Mouse (Mus musculus) hindbrain, embryonic 16.5 days (tissue): Measurements from ENCODE around the gene Tmem107. TPM values are rescaled to one million over a fixed set of nuclear protein-coding genes. Genes with fewer than 3 reads are reported as not detected.
A peak's percentile ranks its signal among the peaks of the same experiment; 100 is the strongest.
"Not testable (repeated sequence)": the region's sequence is repeated elsewhere in the genome, so short reads cannot be mapped to it uniquely, and the experiment has no call there.

Source experiments
- ATAC-seq: fragments of 200-750 bp; cut with Nextera tagmentation; 2 replicates; pipeline ENCODE4 v1.8.0; 2017; ENCODE audit warnings: moderate TSS enrichment, moderate library complexity
- H3K27ac ChIP-seq: fragments of 300-500 bp; sonication (generic); 2 replicates; pipeline ENCODE4 v1.5.1; 2014; ENCODE audit warnings: low read depth, mild to moderate bottlenecking, control low read depth, low read length, moderate library complexity
- H3K27me3 ChIP-seq: fragments of 300-500 bp; sonication (generic); replicated peaks from 2 replicates; pipeline ENCODE4 v1.6.1; 2014; ENCODE audit warnings: low read length; ENCODE audit not compliant: control insufficient read depth, insufficient read depth
- H3K36me3 ChIP-seq: fragments of 300-500 bp; sonication (generic); 2 replicates; pipeline ENCODE4 v1.6.1; 2014; ENCODE audit warnings: mild to moderate bottlenecking, low read length, moderate library complexity, mixed read lengths; ENCODE audit not compliant: control insufficient read depth, insufficient read depth
- H3K4me1 ChIP-seq: fragments of 300-500 bp; sonication (generic); 2 replicates; pipeline ENCODE4 v1.6.1; 2014; ENCODE audit warnings: low read depth, low read length; ENCODE audit not compliant: control insufficient read depth, insufficient read depth
- H3K4me2 ChIP-seq: fragments of 300-500 bp; sonication (generic); 2 replicates; pipeline ENCODE4 v1.6.1; 2014; ENCODE audit warnings: mild to moderate bottlenecking, low read length, control low read depth, moderate library complexity
- H3K4me3 ChIP-seq: fragments of 300-500 bp; sonication (generic); 2 replicates; pipeline ENCODE4 v1.5.1; 2014; ENCODE audit warnings: mild to moderate bottlenecking, low read length, control low read depth, moderate library complexity
- H3K9ac ChIP-seq: fragments of 300-500 bp; sonication (generic); 2 replicates; pipeline ENCODE4 v1.6.1; 2014; ENCODE audit warnings: low read depth, mild to moderate bottlenecking, control low read depth, low read length, moderate library complexity
- H3K9me3 ChIP-seq: fragments of 300-500 bp; sonication (generic); 2 replicates; pipeline ENCODE4 v1.6.1; 2014; ENCODE audit warnings: mild to moderate bottlenecking, low read length, moderate library complexity; ENCODE audit not compliant: control insufficient read depth
- WGBS: fragments of 180-500 bp; shearing (Covaris S2); extraction: QIAGEN DNeasy Blood & Tissue Kit; methylation state at CpG from one replicate; pipeline ENCODE4 v1.1.7; 2014; 5-methylcytosine and 5-hydroxymethylcytosine counted together
- polyA plus RNA-seq: library from polyadenylated mRNA; unstranded; fragments of >200 nt; fragmentation: Nextera tagmentation; extraction: Ambion mirVana; gene quantifications from 2 replicates; pipeline ENCODE4 v1.2.1, GENCODE M21; 2015

Gene Tmem107
- polyA plus RNA-seq, 1 experiment from 2014 or later: 42.6 TPM

GRCm38 (mm10) chr11:69093856-69094255 lies 23.2 kb downstream of the Tmem107 start:
- not testable (repeated sequence) for ATAC-seq, H3K9ac ChIP-seq, H3K9me3 ChIP-seq, H3K4me3 ChIP-seq, H3K4me2 ChIP-seq, H3K36me3 ChIP-seq, H3K27me3 ChIP-seq, H3K27ac ChIP-seq
- H3K4me1 ChIP-seq: peaks cover 56% of the 10 kb centered on the region
- WGBS: 92% methylated on average over 7 of the region's 7 CpGs

GRCm38 (mm10) chr11:69094697-69095429 lies 24.3 kb downstream of the Tmem107 start, which contains the start of gene Per1:
TSS of gene Per1 (plus strand) at chr11:69095217.
- peak within 1 kb of the TSS; percentile 79 for H3K4me2 ChIP-seq
- ATAC-seq: peak; percentile 95
- H3K9ac ChIP-seq: peak within 1 kb of the TSS; percentile 56
- H3K27ac ChIP-seq: peak within 1 kb of the TSS; percentile 87
- no peaks in the 10 kb centered on the region for H3K9me3 ChIP-seq
- H3K4me3 ChIP-seq: peak within 1 kb of the TSS; percentile 42
- under 1% methylated on average over 37 of the region's 37 CpGs for WGBS
- H3K36me3 ChIP-seq: peaks cover 6% of the 10 kb centered on the region
- no peaks in the 10 kb centered on the region for H3K27me3 ChIP-seq
- H3K4me1 ChIP-seq: peaks cover 52% of the 10 kb centered on the region

- ATAC-seq: no peak
- H3K4me3 ChIP-seq: peak overlapping the region; percentile 42
- H3K4me2 ChIP-seq: peak overlapping the region; percentile 79
- H3K27me3 ChIP-seq: no peaks in the 10 kb centered on the region
- peaks cover 51% of the 10 kb centered on the region for H3K4me1 ChIP-seq
- H3K9me3 ChIP-seq: no peaks in the 10 kb centered on the region
- H3K27ac ChIP-seq: peak overlapping the region; percentile 78
- H3K9ac ChIP-seq: peak overlapping the region; percentile 56
- WGBS: 4% methylated on average over 27 of the region's 27 CpGs
- peaks cover 3% of the 10 kb centered on the region; the same call in 1 of the 2 replicates for H3K36me3 ChIP-seq
Observed at GRCm38 (mm10) chr11:69095511-69096231, 25.1 kb downstream of the Tmem107 start.

GRCm38 (mm10) chr11:69096360-69096986 lies 25.9 kb downstream of the Tmem107 start:
- Histone ChIP-seq H3K4me2 (peak overlapping the region; percentile 93), H3K9ac (peak overlapping the region; percentile 54), H3K27ac (peak overlapping the region; percentile 78), H3K27me3 (no peaks in the 10 kb centered on the region), H3K4me1 (peaks cover 47% of the 10 kb centered on the region), H3K36me3 (peaks cover 8% of the 10 kb centered on the region; the same call in 1 of the 2 replicates), H3K4me3 (peak overlapping the region; percentile 42), H3K9me3 (no peaks in the 10 kb centered on the region)
- 15% methylated on average over 9 of the region's 9 CpGs for WGBS
- ATAC-seq: no peak

- no peak for ATAC-seq
- WGBS: 2% methylated on average over 29 of the region's 29 CpGs
- Histone ChIP-seq H3K9me3 (no peaks in the 10 kb centered on the region), H3K4me1 (peaks cover 45% of the 10 kb centered on the region), H3K4me3 (peak overlapping the region; percentile 36), H3K27ac (peak overlapping the region; percentile 73), H3K9ac (peak overlapping the region; percentile 54), H3K27me3 (no peaks in the 10 kb centered on the region), H3K4me2 (peak overlapping the region; percentile 93), H3K36me3 (peaks cover 11% of the 10 kb centered on the region)
Observed at GRCm38 (mm10) chr11:69096987-69097900, 26.6 kb downstream of the Tmem107 start.

- Histone ChIP-seq H3K9ac (peak overlapping the region; percentile 73), H3K4me1 (peaks cover 45% of the 10 kb centered on the region), H3K27ac (peak overlapping the region; percentile 81), H3K4me2 (peak overlapping the region; percentile 93), H3K27me3 (no peaks in the 10 kb centered on the region), H3K4me3 (peak overlapping the region; percentile 57), H3K9me3 (no peaks in the 10 kb centered on the region), H3K36me3 (peaks cover 16% of the 10 kb centered on the region)
- 22% methylated on average over 8 of the region's 8 CpGs for WGBS
- ATAC-seq: no peak
Observed at GRCm38 (mm10) chr11:69098039-69098761, 27.6 kb downstream of the Tmem107 start.

- peak overlapping the region; percentile 73 for H3K9ac ChIP-seq
- peaks cover 45% of the 10 kb centered on the region for H3K4me1 ChIP-seq
- no peaks in the 10 kb centered on the region for H3K27me3 ChIP-seq
- peak overlapping the region; percentile 81 for H3K27ac ChIP-seq
- H3K4me2 ChIP-seq: peak overlapping the region; percentile 93
- peaks cover 21% of the 10 kb centered on the region for H3K36me3 ChIP-seq
- peak; percentile 1; the same call in 1 of the 2 replicates for ATAC-seq
- H3K9me3 ChIP-seq: no peaks in the 10 kb centered on the region
- peak overlapping the region; percentile 57 for H3K4me3 ChIP-seq
- WGBS: 0% methylated on average over 18 of the region's 19 CpGs
Observed at GRCm38 (mm10) chr11:69098762-69099091, 28.1 kb downstream of the Tmem107 start.
